Mouse (Mus musculus) monocyte, adult 2 months (primary cell): ENCODE data around the gene Pole2.

Experiments used
- DNase-seq, 2 experiments: peaks; one replicate each; pipeline ENCODE4 v3.0.0; 2022; ENCODE audit warnings: low spot score in 2 of 2, low read depth in 1 of 2

Gene Pole2

DNA sequence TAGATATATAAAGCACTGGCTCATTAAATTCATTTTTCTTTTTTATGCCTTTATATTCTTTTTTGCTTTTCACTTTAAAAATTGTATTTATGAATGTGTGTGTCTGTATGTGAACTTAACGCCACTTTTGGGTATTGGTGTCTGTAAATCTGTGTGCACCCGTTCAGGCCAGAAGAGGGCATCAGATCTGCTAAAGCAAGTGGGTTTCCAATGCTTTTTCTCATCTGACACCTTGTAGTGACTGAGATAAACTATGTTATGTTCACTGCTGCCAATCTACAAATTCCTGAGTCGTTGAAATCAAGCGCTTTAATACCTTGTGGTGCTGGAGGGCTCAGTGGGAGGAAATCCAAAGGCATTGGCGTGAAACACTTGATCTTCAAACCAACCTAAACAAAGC, 16.9 kb downstream of the Pole2 start:
- DNase-seq = no peak

DNA sequence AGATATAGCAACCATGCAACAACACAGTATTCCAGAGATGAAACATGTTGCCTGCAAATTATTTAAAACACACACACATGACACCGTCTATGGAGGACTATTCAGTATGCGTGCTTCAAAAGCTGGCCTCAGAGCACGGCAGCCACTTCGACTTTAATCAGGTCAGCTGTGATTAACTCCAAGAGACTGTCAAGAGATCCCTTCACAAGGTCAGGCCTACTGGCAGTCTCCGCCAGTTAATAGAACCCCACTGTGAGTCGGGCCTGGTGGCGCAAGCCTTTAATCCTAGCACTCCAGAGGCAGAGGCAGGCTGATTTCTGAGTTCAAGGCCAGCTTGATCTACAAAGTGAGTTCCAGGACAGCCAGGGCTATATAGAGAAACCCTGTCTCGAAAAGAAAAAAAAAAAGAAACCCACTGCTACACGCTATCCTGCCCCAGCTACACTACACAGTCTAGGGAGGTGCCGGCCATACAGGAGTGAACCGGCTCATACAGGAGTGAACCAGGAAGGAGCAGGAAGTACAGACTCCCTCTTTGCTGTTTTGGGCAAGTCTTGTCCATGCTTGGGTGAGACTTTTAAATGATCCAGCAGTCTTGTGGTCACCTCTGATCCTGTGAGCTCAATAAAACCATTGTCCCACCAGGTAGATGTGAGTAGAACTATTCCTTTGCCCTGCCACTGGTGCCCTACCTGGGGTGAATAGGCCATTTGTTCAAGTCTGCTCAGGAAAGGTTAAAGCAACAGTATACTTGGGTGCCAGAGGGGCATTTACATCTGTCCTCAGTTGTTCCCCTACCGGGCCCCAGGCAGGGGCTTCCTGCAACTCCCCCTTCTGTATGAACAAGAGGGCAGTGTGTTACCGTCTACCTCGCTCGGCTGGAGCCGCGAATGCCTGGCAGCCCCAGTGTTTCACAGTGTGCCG, 17.7 kb downstream of the Pole2 start:
- no peak for DNase-seq

DNA sequence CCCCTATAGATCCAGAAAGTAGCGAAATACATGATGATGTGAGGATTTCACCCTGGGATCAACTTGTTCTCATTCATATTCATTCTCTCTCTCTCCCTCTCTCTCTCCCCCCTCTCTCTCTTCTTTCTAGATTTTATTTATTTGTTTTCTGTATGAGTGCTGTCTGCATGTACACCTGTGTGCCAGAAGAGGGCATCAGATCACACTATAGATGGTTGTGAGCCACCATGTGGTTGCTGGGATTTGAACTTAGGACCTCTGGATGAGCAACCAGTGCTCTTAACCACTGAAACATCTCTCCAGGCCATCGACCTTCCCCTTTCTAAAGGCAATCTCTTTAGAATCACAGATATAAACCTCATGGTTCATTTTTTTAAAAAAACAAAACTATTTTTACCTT, 19.5 kb downstream of the Pole2 start:
- DNase-seq = no peak

DNA sequence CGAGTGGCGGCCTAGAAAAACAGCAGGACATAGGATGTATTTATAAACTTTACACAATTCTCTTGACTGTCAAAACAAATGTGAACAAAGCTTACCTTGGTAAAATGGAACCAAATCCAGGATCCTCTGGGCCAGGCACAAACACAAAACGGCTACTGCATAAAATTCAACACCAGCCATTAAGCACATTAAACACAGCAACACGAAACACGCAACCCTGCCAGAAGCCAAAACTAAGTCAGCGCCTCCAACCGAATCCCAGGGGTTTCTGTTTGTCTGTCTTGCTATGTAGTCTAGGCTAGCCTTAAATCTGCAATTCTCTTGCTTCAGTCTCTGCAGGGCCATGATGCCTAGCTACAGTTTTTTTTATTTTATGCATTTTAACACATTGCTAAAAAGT, 20.1 kb downstream of the Pole2 start:
- DNase-seq = no peak

DNA sequence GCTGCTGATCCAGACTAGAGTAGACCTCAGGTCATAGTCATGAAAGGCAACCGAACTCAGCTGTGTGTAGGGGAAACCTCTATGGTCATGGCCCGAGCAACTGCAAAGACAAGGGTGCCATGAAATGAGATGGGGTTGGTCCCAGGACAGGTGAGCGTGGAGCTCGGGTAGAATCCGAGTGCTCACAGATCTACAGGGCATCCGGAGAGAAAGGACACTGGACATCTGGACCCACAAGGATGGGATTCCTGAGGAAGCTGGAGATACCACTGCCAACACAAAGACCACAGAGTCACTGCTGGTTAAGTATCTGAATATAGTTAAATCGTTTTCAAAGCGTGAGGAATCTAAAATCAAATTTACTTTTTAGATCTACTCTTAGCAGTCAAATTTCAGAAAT, 20.6 kb downstream of the Pole2 start:
- DNase-seq = no peak

DNA sequence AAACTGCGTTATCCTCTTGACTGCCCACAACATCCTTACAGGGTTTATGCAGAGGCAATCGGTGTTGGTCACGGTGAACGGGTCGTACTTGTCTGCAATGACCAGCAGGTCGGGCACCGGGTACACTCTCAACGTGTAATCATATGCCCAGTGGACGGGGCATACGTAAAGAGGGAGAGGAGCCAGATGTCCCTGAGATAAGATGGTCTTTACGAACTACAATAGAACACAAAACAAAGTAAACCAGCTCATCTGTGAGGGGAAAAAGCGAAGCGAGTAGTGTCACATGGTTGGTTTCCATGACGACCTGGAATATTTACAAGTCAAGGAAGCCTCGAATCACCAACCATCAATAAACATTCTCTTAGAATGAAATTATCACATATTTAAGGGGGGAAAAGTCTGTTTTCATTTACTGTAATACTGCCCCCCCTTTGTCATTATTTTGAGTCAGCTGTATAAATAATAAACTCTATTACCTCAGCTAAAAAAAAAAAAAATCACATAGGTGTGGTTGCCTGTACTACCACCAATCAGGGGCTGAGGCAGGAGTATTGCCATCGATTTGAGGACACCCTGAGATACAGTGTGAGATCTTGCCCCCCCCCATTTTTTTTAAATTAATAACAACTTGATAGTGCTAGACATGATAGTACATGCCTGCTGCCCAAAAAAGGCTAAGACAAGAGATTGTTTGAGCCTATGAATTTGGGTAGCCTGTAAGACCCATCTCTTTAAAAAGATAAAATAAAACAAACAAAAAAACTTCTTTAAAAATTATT, 23.8 kb downstream of the Pole2 start, which contains the start of gene Gm49384:
Gene Gm49384 (minus strand): TSS at position 216 of the 782 bp plus-strand sequence.
- no peak for DNase-seq

DNA sequence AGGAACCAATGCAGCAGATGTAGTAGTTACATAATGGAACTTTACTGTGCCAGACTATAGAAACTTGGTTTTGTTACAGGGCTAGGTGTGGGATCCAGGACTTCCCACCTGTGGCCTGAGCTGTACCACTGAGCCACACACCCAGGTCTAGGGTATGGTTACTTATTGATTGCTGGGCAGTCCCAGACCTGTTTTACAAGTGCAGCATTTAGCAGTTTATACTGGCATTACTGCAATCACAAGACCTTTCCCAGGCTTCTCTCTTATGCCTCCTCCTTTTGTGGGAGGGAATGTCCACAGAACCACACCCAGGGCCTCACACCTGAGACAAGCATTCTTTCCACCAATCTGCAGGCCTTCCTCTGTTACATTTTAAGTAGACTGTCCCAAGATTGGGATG, 29.0 kb downstream of the Pole2 start:
- DNase-seq = no peak

DNA sequence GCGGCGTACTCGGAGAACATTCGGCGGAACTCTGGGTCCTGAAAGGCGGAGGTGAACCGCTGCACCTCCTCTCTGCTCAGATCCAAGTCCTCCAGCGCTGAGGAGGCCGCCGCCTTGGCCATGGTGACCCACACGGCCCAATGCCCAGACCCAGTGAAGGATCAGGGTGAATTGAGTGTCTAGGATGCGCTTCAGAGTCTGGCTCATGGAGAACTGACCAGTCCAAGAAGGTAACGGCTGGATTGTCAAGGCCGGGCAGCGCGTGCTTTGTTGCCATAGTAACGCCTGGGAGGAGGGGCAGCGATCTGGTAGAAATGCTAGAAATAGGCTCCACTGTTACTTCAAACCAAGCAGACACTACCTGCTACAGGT, 29.8 kb downstream of the Pole2 start, which contains the start of gene Dnaaf2:
Gene Dnaaf2 (minus strand): TSS at position 266 of the 372 bp plus-strand sequence.
- no peak for DNase-seq

DNA sequence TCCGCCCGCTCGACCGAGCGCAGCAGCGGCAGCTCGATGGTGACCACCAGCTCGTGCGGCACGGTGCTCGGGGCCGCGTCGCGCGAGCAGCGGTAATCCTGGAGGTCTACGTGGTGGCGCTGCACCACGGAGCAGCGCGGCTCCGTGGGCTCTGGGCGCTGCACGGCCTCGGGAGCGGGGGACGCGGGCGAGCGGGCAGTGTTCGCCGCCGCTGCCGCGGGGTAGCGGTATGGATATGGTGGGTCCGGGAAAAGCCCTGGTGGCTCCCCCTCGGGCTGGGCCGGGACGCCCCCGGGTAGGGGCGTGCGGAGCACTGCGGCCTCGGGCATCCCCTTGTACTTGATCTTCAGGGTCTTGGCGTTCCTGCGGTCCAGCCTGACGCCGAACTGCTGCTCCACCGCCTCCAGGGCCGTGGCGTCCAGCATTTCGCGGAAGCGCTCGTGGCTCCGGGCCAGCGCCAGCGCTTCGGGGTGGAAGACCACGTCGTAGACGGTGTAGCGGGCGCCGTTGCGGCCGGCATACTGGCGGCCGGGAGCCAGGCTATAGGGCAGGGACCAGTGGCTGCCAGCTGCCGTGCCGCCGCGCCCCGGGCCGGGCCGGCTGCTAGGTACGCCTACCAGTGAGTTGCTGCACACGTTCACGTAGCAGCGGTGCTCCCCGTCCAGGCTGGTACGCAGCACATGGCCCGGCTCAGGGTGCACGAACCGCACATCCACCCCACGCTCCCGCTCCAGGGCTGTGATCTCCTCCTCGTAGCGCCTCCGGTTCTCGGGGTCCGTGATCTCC, 30.4 kb downstream of the Pole2 start:
- DNase-seq = peak in 1 of 2 experiments; percentile 41

DNA sequence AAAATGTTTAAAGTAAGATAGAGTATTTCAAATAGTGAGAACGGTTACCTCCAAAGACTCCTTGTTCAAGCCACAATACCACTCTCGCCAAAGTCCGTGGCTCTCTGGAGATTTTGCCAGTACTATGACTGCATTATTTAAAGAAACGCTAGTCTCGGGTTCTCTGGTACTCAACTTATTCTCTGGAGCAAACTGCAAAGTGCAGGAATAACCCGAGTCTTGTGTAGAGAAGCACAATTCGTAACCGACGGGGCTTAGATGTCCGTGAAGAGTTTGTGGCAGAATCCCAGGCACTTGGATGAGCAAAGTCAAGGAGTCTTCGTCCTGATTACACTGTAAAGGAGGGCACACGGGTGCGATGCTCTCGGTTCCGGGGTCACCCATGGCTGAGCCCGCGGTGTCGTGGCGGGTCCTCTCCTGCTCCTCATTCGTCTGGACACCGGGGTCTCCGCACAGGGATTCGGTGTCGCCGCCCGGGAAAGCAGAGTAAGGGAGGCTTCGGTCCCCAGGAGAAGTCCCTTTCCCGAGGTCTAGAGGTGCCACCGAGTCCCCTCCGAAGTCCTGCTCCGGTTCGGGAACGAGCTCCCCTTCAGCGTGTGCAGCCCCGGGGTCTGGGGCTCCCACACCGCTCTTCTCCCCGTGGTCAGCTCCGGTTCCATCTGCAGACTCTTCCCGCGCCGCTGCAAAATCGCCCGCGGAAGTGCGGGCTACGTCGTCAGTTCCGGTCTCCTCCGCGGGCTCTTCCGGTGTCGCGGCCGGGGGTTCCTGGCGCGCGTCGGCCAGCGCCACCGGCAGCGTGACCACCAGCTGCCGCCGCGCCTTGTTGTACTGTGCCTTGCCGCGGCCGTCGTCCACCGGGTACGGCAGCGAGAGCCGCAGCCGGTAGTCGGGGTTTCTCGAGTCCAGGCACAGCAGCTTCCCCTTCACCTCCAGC, 31.3 kb downstream of the Pole2 start, which contains the start of gene Gm49383:
Gene Gm49383 (minus strand): TSS at position 661 of the 934 bp plus-strand sequence.
- peak in 1 of 2 experiments; percentile 34 for DNase-seq

DNA sequence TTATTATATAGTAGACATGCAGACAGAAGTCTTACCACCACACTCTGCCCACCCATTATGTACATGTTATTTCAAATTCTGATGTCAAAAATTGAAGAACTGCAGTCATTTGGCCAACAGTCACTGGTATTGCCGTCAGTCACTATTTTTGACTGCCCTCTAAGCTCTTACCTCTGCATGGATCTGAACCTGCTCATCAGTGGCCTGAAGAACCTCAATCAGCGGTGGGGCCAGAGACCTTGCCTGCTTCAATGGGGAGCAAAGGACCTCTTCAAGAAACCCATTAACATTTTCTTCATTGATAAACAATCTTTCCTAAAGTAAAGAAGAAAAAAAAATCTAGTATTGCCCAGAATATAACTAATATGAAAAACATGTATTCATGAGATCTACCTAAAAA, 35.4 kb downstream of the Pole2 start:
- no peak for DNase-seq

DNA sequence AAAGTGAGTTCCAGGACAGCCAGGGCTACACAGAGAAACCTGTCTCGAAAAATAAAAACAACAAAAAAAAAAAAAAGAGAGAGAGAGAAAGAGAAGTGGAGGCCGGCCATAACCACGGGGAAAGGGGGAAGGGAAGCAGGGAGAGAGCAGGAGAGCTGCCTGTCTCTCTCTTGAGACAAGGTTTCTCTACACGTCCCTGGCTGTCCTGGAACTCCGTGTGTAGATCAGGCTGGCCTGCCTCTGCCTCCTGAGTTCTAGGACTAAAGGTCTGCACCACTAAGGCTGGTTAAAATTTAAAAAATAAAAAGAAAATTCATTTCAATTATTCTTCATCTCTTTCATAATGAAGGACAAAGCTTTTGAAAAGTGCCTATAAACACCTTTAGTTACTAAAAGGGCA, 36.6 kb downstream of the Pole2 start:
- DNase-seq = no peak

DNA sequence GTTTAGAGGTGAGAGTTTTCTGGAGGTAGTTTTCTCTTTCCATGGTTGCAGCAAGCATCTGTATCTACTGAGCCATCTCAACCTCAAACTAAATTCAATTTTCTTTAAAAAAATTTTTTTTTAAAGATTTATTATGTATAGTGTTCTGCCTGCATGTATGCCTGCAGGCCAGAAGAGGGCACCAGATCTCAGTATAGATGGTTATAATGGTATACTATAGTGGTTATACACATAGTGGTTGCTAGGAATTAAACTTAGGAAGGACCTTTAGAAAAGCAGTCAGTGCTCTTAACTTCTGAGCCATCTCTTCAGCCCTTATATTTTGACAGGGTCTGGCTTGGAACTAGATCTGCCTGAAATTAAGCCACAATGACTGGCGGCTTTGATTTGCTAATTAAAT, 37.5 kb downstream of the Pole2 start:
- DNase-seq = no peak

DNA sequence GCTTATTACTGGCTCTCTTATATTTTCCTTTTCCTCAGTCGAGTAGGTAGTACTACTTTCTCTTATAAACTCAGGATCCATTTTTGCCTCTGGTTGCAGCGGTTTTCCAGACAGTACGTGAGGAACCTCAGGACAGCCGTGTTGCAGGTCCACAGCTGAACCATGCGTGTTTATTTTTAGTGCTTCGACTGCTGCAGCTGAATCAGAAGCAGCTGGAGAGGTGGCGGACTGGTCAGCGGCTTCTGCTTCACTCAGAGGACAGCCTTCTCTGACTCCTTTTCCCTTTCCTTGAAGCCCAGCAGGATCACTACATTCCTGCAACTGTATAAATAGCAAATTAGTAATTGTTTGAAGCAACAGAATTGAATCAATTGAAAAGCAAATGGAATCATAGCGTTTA, 37.9 kb downstream of the Pole2 start:
- DNase-seq = no peak

DNA sequence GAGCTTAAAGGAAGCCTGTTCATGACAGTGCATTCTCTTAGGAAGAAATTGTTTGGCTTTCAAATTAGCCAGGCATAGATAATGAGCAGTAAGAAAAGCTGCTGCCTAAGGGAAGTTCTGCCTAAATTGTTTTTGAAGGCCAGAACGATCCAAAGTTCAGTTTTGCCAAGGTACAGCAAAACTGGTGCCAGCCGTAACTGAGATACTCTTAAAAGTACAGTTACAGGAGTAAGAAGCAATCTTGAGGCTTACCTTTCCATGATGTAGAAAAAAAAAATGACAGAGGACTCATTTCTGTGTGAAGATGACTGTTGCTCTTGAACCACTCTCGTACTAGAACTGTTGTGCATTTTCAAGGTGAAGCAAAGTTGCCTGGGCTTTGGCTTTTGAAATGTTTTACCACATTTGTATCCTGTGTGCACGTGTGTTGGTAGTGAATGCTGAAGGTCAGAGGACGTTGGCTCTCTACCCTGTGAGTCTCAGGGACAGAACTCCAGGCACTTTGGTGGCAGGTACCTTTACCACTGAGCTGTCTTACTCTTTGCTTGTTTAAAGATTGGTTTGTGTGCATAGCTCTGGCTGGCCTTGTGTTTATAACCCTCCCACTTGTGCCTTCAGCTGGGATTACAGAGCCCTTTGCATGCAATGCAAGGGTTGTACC, 41.1 kb downstream of the Pole2 start:
- no peak for DNase-seq

DNA sequence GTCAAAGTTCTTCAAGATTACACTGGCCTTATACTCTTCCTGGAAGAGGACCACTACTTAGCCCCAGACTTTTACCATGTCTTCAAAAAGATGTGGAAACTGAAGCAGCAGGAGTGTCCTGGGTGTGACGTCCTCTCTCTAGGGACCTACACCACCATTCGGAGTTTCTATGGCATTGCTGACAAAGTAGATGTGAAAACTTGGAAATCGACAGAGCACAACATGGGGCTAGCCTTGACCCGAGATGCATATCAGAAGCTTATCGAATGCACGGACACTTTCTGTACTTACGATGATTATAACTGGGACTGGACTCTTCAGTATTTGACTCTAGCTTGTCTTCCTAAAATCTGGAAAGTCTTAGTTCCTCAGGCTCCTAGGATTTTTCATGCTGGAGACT, 42.6 kb downstream of the Pole2 start:
- no peak for DNase-seq

DNA sequence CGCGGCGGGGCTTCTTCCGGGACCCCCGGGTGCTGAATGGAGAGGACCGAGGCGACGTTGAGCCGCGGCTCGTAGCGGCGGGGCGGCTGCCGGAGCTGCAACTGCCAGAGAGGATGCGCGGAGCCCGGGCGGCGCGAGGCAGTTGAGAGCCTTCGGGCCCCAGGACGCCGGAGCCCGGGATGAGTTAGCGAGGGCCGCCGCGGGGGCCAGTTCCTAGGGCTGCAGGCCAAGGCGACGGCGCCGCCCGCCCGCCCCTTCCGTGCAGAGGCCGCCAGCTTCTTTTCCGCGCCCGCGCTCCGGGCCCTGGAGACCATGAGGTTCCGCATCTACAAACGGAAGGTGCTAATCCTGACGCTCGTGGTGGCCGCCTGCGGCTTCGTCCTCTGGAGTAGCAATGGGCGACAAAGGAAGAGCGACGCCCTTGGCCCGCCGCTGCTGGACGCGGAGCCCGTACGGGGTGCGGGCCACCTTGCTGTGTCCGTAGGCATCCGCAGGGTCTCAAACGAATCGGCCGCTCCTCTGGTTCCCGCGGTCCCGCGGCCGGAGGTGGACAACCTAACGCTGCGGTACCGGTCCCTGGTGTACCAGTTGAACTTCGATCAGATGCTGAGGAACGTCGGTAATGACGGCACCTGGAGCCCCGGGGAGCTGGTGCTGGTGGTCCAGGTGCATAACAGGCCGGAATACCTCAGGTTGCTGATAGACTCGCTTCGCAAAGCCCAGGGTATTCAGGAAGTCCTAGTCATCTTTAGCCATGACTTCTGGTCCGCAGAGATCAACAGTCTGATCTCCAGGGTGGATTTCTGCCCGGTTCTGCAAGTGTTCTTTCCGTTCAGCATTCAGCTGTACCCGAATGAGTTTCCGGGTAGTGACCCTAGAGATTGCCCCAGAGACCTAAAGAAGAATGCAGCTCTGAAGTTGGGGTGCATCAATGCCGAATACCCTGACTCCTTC, 43.4 kb downstream of the Pole2 start:
- DNase-seq = peak in 1 of 2 experiments; percentile 40

DNA sequence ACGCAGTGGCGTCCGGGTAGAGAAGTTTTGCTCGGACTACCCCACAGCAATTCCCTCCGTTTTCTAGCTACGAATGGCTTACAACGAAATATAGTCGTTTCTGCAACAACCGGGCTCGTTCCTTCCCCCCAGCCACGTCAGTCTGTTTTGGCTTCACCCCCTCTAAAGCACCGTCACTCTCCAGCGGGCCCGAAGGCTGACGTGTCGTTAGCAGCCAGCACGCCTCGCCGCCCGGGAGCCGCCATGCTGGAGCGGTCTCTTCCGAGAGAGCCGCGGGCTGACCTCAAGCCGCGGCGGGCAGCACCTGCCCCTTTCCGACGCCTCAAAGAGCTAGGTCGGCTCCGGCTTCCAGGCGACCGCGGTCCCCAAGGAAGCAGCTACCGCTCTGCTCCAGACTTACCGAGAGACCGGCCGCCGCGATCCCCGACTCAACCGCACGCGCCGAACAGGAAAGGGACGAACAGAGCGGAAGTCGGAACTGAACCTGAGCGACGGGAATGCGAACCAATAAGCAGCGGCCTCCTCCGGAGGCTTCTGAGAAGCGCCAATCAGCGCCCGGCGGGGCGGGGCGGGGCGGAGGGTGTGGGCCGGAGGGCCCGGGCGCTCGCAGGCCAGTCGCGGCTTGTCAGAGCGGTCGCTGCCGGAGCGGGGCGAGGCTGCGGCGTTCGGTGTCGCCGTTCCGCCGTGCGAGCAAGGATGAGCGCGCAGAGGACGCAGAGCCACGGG, 44.2 kb downstream of the Pole2 start, which contains the start of the genes Rpl36al and Mgat2:
Gene Rpl36al (minus strand): TSS at position 501 of the 726 bp plus-strand sequence.
Gene Mgat2 (plus strand): TSS at position 575 of the 726 bp plus-strand sequence.
- DNase-seq = peak; percentile 89 to 94
